Mouse (Mus musculus): ENCODE data around the gene Desi1.
"Not testable (repeated sequence)": the region's sequence is repeated elsewhere in the genome, so short reads cannot be mapped to it uniquely, and the experiment has no call there.

The Desi1 gene

DNA sequence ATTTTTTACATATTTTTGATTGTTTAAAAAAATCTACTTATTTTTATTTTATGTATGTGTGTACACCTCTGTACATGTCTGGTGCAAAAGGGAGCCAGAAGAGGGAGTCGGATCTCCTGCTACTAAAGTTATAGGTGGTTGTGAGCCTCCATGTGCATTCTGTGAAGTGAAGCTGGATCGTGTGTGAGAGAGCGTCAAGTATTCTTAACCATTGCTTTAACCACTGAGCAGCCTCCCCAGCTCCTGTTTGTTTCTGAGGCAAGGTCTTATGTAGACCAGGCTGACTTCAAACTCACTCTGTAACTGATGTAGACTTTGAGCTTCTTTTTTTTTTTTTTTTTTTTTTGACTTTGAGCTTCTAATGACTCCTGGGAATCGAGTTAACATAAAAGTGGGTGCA lies 16.2 kb downstream of the Desi1 start:
- DNase-seq (ENCODE audit: low spot score): no peak

DNA sequence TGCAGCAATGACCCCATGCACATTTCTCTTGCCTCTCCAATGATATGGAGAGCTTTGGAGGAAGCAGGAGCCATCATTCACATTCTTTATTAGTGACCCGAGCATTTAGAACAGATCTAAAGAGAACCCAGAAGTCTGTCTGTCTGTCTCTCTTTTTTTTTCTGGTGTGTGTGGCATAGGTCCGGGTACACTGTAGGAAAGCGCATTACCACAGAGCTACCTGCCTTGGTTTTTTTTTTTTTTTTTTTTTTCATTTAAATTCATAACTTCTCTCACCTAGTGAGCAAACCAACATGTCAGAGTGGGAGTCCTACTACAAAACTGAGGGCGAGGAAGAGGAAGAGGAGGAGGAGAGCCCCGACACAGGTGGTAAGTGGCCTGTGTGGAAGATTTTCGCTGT lies 16.8 kb downstream of the Desi1 start:
- DNase-seq (ENCODE audit: low spot score): no peak

DNA sequence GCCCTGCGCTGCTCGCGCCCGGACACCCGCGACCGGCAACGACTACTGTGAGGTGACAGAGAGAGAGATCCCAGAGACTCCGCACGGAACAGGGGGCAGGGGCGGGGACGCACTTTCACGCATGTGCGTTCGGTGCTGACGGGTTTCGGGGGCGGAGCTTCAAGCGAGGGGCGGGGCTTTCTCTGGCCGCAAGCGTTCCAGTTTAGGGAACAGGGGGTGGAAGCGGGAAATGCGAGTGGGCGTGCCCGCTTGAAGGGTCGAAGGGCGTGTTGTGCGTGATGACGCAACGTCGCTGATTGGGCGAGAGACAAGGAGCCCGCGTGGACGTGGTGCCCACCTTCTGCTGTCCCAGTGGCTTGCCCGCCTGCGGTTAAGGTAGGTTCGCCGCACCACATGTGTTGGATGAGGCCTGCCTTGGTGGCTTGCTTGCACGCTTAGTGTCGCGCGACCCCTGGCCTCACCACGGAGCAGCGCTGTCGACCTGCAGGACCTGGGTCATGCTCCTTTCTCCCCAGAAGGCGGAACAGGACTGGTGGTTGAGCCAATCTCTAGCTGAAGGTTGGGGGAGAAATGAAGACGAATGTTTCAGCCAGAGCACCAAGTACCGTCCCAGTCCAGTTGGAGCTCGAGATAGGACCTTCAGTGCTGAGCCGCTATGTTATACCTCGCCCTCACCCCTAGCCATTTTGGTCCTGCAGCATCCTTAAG lies 17.4 kb downstream of the Desi1 start:
- DNase-seq (ENCODE audit: low spot score): peak; percentile 97

DNA sequence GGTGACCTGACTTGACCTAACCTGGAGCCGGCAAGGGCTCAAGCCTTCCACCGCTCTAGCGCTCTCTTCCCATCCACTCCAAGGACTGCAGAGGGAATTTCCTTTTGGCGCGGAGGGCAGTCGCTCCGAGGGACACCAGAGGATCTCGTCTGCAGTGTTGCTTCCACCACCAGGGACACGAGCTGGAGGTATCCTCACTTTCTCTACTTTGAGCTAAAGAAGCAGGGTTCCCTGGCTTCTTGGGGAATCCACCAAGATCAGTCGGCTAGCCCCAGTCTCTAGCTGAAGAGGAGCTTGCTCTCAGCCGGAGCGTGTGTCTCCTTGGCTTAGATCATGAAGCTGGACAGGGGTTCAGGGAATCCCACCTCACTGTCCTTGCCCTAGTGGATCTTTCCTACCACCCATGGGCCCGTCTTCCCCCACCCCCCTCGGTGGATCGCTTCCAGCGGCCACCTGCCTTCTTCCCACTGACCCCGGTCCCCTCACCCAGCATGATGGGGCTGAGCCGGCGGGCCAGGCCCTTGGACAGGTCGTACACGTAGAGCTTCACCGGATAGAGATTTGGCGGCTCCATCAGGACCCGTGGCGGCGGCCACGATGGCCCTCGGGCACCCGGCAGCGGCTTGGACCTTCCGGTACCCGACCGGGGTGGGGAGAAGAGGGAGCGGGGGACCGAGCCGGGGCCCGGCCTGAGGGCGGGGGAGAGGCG lies 18.1 kb downstream of the Desi1 start:
- DNase-seq (ENCODE audit: low spot score): peak; percentile 42

DNA sequence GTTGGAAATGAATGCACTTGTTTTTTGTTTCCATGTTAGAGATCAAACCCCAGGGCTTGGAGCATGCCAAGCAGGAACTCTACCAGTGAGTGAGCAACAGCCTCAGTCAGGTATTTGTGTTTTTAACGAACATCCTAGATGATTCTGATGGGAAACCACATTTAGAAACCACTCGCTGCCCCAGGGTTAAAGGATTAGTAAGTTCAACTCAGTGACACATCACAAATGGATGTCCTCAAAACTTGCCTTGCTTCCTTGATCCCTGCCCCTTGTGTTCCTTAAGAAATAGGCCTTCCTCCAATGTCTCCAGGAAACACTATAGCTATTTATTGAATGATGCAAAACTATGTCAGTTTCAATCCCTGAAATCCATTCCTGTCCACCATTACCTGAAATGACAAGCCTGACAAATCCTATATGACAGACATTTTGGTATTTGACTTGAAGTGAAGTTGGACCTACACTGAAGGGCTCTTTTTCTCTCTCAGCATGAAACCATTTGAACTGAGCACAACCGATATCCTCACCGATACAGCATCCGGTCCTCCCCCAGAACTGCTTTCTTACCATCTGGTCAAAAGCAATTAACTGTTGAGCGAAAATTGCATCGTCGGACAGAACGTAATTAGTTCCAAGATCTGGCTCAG lies 18.8 kb downstream of the Desi1 start:
- DNase-seq (ENCODE audit: low spot score): peak; percentile 16

DNA sequence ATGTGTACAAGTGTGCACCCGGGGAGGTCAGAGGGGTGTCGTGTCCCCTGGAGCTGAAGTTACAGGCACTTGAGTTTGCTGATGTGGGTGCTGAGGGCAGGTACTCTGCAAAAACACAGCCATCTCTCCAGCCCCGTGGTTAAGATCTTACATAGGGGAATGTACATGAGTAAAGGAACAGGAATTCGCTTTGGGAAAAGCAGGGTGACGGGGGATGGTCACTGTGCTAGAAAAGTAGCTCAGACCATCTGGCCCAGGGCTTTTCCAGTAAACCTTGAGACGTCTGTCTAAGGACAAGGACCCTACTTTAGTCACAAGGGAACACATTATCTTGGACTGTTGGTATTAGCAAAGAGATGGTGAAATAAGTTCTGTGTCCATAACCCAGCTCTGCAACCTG lies 21.7 kb downstream of the Desi1 start:
- DNase-seq (ENCODE audit: low spot score): no peak

DNA sequence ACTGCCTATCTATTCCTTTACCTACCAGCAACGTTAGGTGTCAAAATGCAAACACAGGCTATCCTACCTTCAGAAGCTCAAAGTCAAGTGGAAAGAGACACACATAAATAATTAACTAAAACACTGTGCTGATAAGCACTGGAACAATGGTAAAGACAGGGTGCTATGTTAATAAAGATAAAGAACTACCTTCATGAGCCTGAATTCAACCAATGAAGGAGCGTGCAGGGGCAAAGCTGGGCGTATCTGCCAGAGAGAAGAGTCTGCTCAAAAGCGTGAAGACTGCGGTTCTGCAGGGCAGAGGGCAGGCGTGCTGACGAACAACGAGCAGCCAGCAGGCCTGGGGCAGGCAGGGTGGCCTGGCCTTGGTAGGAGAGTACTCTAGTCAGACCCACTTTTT lies 29.4 kb downstream of the Desi1 start:
- DNase-seq (ENCODE audit: low spot score): no peak

DNA sequence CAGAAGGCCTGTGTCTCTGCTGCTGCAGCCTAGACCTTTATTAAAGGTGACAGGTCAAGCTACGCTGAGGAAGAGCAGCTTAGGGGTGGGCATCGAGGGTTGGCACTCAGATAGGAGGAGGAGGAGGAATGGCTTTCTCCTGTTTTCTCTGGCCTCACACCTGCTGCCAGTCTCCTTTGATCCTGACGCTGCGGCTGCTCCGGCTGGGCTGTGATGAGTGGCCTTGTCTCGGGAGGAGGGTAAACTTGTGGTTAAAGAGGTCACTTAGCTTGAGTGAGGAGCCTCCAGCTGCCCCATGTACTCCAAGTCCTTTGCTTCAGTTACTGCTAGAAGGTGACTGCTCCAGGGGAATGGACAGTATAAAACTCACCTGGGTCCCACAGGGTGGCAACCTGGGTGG lies 39.7 kb downstream of the Desi1 start:
- DNase-seq (ENCODE audit: low spot score): no peak

DNA sequence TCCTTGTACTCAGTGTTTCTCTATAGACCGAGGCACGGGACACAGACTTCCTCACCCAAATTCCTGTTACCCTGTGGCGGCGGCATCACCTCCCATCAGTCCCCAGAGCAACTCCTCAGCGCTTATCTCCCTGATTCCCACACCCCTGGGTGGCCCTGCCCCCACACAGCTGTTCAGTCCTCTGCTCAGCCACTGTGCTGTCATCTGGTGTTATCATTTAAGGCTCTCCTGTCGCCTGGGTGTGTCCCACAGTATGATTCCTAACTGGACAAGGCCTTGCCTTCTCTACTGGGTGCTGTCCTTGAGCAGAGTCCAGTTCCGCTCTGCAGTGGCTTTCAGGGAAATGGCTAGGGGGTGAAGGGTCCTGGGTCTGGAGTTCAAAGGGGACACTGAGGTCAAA lies 43.1 kb downstream of the Desi1 start:
- no peak for DNase-seq (ENCODE audit: low spot score)

DNA sequence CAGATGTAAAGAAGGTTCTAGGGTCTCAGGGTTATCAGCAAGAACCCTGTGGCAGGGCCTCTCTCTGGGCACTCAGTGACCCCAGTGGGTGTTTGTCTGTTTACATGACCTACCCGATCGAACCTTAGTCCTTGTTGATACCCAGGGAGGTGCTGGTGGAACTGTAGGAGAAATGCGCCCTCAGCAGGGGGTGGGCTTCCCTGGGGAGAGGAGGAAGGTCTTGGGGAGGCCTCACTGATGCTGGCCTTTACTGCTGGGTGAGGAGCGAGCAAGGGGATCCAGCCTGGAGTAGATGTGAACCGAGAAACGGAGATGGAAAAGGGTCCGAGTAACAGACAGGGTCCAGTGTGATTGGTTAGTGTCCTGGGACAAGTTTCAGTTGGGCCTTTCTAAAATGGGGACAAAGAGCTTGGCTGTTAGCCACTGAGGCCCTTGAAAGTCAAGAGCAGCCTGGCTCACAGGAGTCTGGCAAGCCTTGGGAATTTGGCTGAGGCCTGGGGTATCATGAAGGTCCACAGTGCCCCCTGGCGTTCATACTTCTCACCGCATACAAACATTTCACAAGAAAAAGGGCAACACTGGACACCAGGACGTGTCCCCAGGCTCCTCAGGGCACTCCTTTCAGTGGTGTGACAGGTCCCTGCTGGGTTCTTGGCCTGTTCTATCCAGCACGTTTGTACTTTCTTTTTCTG lies 44.1 kb downstream of the Desi1 start:
- DNase-seq (ENCODE audit: low spot score): peak; percentile 98

DNA sequence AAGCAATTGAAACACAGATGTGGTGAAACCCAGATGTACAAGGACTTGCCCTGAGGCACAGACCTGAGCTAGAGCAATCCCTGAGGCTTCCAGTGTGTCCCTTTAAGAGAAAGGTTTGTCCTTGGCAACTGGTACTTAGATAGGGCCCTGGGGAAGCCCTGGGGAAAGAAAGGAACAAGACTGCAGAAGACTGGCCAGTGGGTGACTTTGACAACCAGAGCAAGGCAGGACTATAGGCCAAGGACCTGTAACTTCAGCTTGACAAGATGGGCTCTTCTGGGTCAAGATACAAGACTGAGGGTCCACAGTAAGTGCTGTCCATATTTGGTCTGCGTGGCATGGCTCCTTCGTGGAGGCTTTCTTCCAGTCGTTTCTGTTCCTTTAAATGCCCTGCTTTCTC lies 46.0 kb downstream of the Desi1 start, which contains the start of gene Xrcc6:
Gene Xrcc6 (plus strand): TSS at position 190 of the 400 bp plus-strand sequence.
- peak; percentile 40 for DNase-seq (ENCODE audit: low spot score)

DNA sequence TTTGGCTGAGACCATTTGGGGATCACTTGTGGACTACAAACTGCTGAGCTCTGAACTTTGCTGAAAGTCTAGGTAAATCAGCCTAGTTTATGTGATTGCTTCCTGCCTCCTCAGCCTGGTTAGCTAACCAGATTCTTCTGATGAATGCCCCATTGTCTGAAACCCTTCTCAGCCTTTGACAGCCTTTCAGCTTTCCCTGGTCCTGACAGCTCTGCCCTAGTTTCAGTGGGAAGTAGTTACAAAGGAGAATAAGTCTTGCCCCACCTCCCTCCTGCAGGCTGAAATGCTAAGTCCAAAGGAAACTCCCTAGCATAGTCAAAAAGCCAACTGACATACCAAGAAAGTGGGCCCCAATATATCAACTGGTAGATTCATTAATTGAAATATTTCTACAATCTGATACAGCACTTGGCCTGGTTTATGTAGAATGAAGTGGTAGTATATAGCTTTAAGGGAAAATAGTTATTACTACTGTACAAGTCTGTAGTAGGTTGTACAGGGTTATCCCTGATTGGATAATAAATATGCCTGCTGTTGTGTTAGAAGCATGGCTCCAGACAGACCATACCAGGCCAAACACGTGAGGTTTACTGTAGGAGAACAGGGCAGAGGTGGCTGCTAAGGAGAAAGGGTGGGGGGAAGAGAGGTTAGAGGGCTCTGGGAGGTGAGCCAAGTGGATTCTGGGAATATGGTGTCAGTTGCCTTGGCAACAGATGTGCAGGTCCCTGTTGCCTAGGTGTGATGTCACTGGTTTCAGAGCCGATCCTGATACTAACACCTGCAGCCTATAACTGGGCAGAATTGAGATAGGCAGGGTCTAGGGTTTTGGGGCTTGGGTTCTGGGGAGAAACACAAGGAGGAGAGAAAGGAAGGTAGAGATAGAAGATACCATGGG lies 48.1 kb downstream of the Desi1 start:
- peak; percentile 62 for DNase-seq (ENCODE audit: low spot score)

DNA sequence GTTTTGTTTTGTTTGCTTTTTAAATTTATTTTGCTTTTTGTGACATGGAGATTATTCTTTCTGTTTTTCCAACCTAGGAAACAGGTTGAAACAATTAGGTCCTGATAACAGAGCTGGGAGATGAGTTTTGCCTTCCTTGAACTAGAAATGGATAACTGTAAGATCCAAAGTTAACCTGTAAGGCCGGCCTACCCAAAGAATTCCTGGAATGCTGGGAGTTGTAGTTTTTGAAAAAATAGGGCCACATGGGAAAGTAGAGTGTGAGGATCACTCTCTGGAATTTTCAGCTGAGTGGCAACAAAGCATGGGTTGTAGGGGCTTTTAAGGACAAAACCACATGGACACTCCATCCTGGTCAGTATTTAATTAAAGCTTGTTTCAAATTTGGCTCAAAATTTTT lies 51.5 kb downstream of the Desi1 start:
- DNase-seq (ENCODE audit: low spot score): no peak

DNA sequence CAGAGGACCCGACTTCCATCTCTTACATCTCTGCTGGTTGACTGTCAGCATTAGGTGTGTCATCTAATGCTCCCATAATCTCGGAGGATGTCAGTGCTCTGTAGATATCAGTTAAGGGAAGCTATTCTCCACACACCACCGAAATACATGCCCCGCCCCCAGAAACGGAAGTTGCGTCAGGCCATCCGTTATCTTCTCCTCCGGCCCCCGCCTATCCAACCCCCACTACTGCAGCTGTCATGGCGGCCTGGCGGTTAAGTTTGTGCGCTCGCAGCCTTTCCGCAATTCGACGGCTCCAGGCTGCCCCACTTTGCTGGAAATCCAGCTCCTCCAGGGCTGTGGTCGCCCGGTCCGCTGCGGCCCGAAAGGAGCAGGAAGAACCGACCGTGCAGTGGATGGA lies 53.3 kb downstream of the Desi1 start, which contains the start of gene 1700029P11Rik:
Gene 1700029P11Rik (plus strand): TSS at position 220 of the 400 bp plus-strand sequence.
- DNase-seq (ENCODE audit: low spot score): no peak

DNA sequence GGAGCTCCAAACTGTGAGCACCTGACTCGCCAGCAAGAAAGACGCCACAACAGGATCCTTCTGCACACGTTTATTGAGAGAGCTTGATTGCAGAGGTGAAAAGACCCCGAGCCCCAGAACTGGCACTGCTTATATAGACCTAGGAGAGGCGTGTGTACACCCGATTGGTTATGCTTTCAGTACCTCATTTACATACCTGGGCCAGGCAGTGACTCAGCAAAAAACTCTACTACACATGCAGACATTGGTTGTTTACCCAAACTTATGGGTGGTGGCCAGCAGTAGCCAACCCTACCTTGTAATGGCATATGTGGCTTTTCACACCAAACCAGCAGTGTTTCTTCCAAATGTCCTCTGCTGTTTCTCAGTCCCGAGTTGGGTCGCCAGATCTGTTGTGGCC lies 58.5 kb downstream of the Desi1 start:
- not testable (repeated sequence) for DNase-seq (ENCODE audit: low spot score)

DNA sequence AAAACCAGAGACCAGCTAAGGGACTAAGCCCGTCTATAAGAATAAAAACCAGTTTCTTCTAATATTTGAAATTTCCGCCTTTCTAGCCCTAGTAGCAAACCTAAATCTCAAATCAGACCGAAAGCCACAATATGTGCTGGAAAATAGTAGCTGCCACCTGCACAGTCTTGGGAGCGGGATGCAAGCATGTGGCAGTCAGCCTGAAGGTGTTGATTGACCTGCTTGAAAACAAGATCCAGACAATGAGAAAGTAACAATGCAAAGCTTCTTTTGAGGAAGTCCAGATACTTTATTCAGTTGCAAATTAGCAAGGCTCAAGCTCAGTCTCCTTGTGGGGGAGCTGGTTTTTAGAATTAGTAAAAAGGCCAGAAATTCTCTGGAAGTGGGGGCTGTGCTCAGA lies 63.2 kb downstream of the Desi1 start:
- not testable (repeated sequence) for DNase-seq (ENCODE audit: low spot score)

DNA sequence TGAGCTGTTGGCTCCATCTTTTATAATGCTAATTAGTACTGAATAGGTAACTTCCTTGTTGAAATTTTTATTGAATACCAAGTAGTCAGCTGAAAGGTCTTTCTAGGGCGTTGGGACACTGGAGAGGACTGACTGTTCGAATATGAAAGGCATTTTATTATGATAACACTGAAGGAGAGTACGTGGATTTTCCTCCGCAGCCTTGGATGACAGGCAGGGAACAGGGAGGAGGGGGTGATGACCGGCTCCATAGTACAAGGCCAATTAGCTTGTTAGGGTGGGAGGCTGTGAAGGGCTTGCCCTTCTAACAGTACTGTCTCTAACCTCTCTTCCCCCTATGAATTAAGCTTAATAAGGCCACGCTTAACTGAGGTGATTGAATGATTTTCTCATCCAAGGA lies 64.0 kb downstream of the Desi1 start:
- DNase-seq (ENCODE audit: low spot score): not testable (repeated sequence)

DNA sequence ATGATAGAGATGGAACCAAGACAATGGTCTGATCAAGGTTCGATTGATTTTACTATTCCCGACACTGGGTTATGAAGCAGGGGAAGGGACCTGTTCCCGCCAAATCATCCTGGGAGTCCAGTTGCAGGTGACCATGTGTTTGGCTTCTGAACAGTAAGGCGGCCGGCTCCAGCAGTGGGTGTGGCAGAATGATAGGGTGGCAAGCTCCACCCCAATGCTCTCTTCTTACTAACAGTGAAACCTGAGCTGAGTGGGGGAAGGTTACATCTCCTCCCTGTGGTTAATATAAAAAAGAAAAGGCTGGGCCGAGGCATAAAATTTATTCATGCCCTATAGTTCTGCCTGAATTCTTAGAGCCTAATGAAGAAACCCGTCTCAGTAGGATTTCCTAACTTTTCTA lies 64.5 kb downstream of the Desi1 start:
- DNase-seq (ENCODE audit: low spot score): no peak

DNA sequence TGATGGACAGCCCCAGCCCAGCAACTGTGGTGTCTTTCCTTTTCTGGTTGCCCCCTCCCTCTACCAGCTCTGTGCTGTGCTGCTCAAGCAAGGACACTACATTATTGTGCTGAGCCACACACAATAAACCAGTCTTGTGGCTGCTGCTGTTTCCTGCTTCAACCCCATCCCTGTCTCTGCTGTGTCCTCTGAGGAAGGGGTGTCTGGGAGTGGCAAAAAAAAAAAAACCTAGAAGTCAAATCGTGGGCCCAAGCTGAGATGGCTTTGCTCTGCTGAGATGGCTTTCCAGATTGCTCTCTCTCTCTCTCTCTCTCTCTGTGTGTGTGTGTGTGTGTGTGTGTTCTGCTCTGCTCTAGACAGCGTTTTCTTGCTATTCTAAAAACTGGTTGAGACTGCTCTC lies 65.2 kb downstream of the Desi1 start:
- no peak for DNase-seq (ENCODE audit: low spot score)

DNA sequence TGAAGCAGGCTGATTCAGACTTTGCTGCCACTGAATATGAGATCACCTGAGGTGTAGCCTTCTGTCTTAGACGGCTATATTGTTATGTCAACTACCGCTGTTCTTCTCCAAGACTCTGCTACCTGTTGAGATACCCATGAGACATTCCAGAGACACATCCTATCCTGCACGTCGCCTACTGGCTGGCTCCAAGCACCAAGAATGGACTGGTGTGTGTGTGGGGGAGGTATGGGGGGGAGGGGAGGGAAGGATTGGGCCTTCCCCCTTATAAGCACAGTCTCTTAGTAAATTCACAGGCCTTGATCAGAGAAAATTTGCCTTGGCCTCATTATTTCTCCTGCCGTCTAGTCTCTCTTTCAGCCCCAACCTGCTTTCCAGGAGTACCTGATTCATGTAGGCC lies 65.8 kb downstream of the Desi1 start:
- DNase-seq (ENCODE audit: low spot score): no peak

DNA sequence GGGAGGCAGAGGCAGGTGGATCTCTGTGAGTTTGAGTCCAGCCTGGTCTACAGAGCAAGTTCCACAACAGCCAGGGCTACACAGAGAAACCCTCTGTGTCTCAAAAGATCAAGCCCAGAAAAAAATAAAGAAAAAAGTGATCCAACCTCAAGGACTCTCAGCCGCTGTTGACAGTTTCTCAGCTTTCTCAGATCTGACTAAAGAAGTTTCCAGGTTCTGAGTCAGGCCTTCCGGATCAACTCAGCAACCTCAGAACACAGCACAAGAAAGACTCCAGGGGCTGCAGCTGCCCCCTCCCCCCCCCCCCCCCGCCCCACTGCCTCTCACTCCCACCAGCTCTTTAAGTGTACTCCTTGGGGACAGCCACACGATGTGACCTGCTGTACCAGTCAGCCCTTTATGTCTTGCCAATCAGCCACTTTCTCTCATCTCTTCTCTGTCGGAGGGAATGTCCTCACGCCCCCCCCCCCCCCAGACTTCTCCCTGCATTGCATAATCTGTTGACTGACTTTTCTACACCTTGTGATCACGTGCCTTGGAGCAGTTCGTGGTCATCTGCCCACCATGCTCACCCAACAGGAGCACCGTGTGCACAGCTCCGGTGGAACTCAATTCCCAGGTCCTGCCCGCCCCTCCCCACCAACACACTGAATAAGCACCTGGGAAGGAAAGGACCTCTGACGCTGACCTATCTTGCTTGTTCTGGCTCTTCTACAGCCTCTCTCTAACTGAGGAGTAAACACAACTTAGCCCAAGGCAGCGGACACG lies 67.4 kb downstream of the Desi1 start:
- DNase-seq (ENCODE audit: low spot score): no peak

Measured in adipocyte (in vitro differentiated cells).